Mouse (Mus musculus) heart, adult 9 months (tissue): Measurements from ENCODE around the gene Galnt6.

Source experiments
- DNase-seq, 2 experiments: peaks; one replicate each; pipeline ENCODE4 v3.0.0; 2022; ENCODE audit warnings: low spot score in 2 of 2

Galnt6 gene

GRCm38 (mm10) chr15:100720066-100720465 is 9.1 kb downstream of the Galnt6 start:
- no peak for DNase-seq

DNA sequence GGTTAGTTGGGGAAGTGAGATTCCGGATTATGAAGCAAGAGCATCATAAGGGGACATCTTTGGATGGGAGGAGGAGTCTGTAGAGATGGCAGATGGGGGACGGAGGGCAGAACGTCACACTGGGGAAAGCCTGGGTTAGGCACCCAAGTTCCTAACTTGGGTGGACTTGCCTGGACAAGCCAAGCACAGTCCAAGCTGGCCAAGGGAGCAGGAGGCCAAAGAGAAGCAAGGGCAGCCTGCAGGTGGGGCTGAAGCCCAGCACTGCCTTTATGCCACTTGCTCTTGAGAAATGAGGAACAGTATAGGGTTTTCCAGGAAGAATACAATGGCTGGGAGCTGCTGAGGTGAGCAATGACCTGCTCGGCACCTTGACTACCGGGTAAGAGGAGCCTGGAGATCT is 10.0 kb downstream of the Galnt6 start:
- DNase-seq, result no peak

GRCm38 (mm10) chr15:100718572-100718971 is 10.6 kb downstream of the Galnt6 start:
- no peak for DNase-seq

- no peak for DNase-seq
These were observed 11.2 kb downstream of the Galnt6 start for GRCm38 (mm10) chr15:100717933-100718332.

- no peak for DNase-seq
These were observed 13.7 kb downstream of the Galnt6 start for GRCm38 (mm10) chr15:100715399-100715993.

DNA sequence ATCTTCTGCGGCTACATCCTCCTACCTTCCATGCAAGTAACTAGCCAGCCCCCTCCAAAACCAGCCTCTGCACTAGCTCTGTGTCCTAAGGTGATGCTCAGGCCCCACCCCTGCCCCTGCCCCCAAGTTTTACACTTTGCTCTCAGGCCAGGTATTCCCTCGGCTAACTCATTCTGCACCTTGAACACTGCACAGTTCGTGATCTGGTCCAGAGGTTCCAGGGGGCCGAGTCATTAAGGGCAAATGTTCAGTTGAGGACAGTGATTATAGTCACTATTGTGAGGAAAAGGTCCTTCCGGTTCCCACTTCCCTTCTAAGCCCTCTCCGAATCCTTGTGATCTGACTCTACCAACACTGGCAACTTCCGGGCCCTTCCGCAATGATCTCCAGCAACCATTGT is 14.7 kb downstream of the Galnt6 start:
- DNase-seq, result no peak

DNA sequence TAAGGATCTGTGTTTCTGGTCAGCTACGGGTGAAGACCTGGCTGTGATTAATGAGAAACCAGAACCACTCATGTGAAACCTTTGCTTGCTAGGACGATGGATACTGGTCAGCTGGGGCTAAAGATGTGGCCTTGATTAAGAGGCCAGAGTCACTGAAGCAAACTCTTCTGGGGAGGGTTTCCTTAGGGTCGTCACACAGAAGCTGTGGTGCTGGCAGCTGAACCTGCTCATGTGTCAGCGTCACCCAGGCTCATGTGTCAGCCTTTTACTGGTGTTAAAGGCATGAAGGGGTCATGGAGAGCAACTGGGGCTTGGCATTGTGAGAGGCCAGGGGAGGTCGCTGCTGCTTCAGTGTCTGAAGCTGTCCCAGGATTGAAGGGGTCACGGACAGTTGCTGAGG is 18.3 kb downstream of the Galnt6 start:
- DNase-seq, result no peak

- DNase-seq, result no peak
These were observed 20.6 kb downstream of the Galnt6 start for GRCm38 (mm10) chr15:100708433-100709078.

DNA sequence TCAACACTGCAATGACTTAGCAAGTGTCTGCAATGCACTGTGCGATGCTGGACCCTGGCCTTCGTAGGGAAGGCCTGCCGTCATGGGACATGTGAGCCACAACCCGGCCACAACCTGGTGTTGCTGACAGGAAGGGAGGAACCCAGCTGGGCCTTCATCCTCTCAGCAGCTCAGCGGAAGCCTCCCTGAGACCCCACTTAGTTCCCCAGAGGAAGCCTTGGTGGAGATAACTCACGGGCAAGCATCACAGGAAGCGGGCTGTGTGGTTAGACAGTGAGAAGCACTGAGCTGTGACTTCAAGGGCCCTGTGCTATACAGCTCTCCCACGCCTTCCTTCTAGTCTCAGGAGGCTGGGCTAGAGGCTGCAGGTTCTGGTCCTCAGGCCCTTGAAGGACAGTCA is 22.9 kb downstream of the Galnt6 start:
- DNase-seq, result peak in 1 of 2 experiments; percentile 36

DNA sequence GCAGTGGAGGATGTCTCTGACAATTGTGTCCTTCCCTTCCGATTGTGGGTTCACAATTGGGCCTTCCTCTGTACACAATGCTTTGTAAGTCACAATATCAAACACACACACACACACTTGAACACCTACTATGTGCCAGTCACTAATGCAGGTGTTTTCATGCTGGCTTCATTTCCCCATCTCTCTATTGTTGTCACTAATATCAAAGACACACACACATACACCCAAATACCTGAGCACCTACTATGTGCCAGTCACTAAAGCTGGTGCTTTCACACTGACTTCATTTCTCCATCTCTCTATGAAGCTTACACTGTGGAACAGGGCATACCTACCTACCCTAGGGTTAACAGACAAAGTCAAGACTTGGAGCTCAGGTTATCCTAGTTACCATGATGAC is 23.8 kb downstream of the Galnt6 start:
- no peak for DNase-seq

DNA sequence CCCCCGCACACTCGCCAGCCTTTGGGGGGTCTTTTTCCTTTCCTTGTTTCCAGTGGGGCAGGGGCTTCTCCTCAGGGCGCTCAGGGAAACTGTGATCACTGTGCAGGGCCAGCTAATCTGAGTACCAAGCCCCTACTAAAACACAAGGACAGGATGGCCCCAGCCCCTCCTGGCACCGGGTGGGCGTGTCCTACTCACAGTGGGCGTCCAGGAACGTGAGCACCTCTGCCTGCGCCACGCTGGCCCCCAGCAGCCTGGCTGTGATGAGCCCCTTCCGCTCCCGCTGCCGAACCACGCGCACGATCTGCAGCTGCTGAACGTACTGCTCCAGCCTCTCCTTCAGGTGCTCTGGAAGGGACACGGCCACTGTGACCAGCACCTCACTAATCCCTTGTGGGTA is 25.3 kb downstream of the Galnt6 start:
- no peak for DNase-seq

DNA sequence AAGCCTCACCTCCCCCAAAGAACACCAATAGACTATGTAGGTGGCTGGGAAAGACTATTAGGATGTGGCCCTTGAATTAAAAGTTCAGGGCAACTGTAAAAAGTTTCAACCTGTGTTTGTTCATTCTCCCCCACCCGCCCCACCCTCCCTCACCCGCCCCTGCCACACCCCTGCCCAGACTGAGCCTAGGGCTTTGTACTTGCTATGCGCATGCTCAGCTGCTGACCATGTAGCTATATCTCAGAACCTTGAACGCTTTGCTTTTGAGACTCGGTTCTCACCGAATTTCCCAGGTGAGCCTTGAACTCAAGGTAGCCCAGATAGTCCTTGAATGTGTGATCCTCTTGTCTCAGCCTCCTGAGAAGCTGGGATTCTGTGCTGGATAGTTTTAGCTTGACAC is 27.3 kb downstream of the Galnt6 start:
- DNase-seq, result no peak

DNA sequence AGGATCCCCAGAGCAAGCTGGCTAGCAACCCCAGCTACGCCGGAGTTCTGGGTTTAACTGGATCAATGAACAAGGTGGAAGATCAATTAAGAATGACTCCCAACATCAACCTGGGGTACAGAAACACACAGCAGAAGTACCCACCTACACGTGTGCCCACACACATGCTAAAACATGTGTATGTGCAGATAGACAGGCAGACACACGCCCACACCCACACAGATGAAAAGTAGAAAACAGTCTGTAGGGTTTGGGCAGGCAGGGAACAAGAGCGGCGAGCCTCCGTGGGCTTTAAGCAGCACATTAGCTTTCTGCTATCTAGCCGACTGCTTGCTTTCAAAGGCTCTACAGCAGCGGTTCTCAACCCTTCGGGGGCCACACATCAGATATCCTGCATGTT is 28.1 kb downstream of the Galnt6 start:
- DNase-seq, result no peak

DNA sequence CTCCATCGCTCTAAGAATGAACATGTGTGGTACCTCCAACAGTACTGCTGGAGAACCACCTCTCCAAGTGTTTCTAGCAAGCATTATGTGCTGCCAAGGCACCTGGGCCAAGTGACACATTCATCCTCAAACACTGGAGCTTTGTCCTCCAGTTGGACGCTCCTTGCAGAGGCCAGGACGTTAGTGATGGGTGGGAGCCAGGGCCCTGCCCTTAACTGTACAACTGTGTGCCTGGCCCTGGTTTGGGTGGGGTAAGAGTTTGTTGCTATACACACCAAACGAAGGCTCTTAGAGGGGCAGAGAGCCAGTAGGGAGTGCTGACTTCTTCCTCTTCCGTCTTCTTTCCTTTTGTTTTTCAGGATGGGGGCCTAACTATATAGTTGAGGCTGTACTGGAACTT is 28.8 kb downstream of the Galnt6 start:
- DNase-seq, result no peak

DNA sequence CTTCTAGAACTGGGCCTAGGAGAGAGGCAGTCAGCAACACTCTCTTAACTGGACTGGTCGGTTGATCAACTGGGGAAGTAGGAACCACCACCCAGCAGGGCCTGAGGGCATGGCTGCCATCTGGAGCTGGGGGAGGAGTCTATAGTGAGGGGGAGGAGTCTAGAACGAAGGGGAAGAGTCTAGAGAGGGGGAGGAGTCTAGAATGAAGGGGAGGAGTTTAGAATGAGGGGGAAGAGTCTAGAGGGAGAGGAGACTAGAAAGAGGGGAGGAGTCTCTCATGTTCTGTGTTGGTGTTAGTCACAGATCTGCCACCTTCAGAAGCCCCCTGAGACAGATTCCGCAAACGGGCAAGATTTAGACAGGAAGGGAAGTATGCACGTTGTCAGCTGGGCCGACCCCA is 29.8 kb downstream of the Galnt6 start:
- DNase-seq, result no peak

GRCm38 (mm10) chr15:100698078-100698477 is 31.1 kb downstream of the Galnt6 start:
- no peak for DNase-seq

- DNase-seq, result no peak
These were observed 34.8 kb downstream of the Galnt6 start for GRCm38 (mm10) chr15:100694406-100694805.

DNA sequence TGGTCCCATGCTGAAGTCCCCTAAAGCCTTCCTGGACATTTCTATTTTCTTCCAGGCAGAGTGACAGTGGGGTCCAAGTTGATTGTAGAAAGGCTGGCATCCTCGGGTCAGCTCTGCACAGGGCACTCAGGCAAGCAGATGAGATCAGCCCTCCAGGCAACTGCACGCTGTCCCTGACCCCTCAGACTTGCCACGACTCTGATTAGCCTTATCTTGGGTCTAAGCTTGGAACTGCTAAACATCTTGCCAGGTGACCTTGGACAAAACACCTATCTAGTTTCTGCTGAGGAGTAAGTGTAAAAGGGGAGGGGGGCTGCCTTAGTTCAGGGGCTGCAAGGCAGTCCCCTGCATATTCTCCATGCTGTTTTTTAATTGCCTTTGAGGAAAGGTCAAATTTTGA is 37.2 kb downstream of the Galnt6 start:
- DNase-seq, result no peak

DNA sequence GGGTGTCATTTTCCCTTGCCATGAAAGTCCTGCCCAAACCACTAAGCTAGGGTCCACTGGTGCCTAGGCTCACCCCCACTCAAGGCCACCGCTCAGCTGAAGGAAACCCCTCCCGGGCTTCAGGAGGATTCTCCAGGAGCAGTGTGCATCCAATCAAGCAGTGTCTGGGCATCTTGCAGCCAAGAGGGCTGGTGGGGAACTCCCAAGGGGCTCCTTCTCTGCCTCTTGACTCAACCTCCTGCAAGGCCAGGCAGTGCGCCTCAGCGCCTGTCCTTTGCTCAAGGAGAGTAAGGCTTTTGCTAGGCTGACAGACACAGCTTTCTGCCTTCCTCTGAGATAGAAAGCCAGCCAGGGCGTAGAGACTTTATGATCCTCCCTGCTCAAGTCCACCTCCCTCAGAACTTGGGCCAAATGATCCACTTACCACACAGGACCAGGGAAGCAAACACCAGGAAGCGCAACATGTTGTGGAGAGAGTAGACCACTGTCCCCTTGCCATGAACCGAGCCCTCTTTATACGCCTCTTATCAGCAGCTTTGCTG is 41.7 kb downstream of the Galnt6 start, which contains the start of gene Cela1:
Gene Cela1 (minus strand): TSS at position 492 of the 542 bp plus-strand sequence.
- no peak for DNase-seq

DNA sequence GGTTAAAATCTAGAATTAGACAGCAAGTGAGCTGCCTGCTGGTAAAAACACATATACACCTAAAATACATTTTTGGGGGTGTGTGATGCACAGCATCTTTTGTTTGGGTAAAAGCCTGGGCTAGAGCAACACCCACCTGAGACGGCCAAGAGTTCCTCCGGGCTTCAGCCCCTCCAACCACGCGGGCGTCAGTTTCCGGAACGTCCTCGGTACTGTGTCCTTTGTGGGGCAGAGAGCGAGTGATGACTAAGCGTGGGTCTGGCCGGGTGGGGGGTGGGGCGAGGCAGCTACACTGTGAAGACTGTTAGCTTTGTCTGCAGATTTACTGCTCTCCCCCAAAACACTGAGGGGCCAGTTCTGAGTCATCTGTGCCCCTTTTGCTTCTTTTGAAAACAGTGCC is 42.2 kb downstream of the Galnt6 start:
- DNase-seq, result no peak

GRCm38 (mm10) chr15:100686434-100686833 is 42.7 kb downstream of the Galnt6 start:
- DNase-seq, result no peak

GRCm38 (mm10) chr15:100685849-100686248 is 43.3 kb downstream of the Galnt6 start:
- no peak for DNase-seq

GRCm38 (mm10) chr15:100685255-100685654 is 43.9 kb downstream of the Galnt6 start:
- DNase-seq, result no peak

- no peak for DNase-seq
These were observed 44.7 kb downstream of the Galnt6 start for GRCm38 (mm10) chr15:100684450-100684849.
